Mouse (Mus musculus) stomach, postnatal 0 days (tissue): ENCODE measurements at regions not wholly inside any gene's neighbourhood (a gene's known extent, or its start where the extent isn't known, plus 50 kb on each side); places are given as distances from the start of the nearest gene placed in this dataset.

Experiments used
- ATAC-seq: fragments of 200-750 bp; cut with Nextera tagmentation; 2 replicates; pipeline ENCODE4 v1.8.0; 2017; ENCODE audit not compliant: low FRiP score, low TSS enrichment
- DNase-seq: peaks from one replicate; pipeline ENCODE4 v3.0.0-alpha.2; 2016; ENCODE audit warnings: low spot score
- H3K27ac ChIP-seq: fragments of 300-500 bp; sonication (generic); replicated peaks from 2 replicates; pipeline ENCODE4 v1.5.1; 2014; ENCODE audit warnings: mild to moderate bottlenecking, control low read depth
- H3K27me3 ChIP-seq: fragments of 300-500 bp; sonication (generic); 2 replicates; pipeline ENCODE4 v1.6.1; 2014; ENCODE audit warnings: low read length; ENCODE audit not compliant: control insufficient read depth, insufficient read depth
- H3K36me3 ChIP-seq: fragments of 300-500 bp; sonication (generic); 2 replicates; pipeline ENCODE4 v1.6.1; 2014; ENCODE audit warnings: low read length, mixed read lengths; ENCODE audit not compliant: control insufficient read depth, insufficient read depth
- H3K4me1 ChIP-seq: fragments of 300-500 bp; sonication (generic); replicated peaks from 2 replicates; pipeline ENCODE4 v1.6.1; 2014; ENCODE audit warnings: antibody characterized with exemption; ENCODE audit not compliant: control insufficient read depth, insufficient read depth
- H3K4me2 ChIP-seq: fragments of 300-500 bp; sonication (generic); replicated peaks from 2 replicates; pipeline ENCODE4 v1.6.1; 2014; ENCODE audit warnings: low read depth, mild to moderate bottlenecking, control low read depth, moderate library complexity
- H3K4me3 ChIP-seq: fragments of 300-500 bp; sonication (generic); 2 replicates; pipeline ENCODE4 v1.5.1; 2014; ENCODE audit warnings: low read depth, low read length, control low read depth
- H3K9ac ChIP-seq: fragments of 300-500 bp; sonication (generic); 2 replicates; pipeline ENCODE4 v1.6.1; 2014; ENCODE audit warnings: mild to moderate bottlenecking, low read length, control low read depth, mixed read lengths
- H3K9me3 ChIP-seq: fragments of 300-500 bp; sonication (generic); 2 replicates; pipeline ENCODE4 v1.6.1; 2016; ENCODE audit warnings: low read length; ENCODE audit not compliant: control insufficient read depth
- CTCF ChIP-seq: IDR thresholded peaks from 2 replicates; pipeline ENCODE4 v1.5.1; 2016; ENCODE audit warnings: antibody characterized with exemption, low read depth, mild to moderate bottlenecking, moderate library complexity
- EP300 ChIP-seq: optimal IDR thresholded peaks from 2 replicates; pipeline ENCODE3; 2016; ENCODE audit warnings: antibody characterized with exemption
- WGBS: fragments of 180-500 bp; shearing (Covaris S2); extraction: QIAGEN DNeasy Blood & Tissue Kit; methylation state at CpG from one replicate; pipeline ENCODE4 v1.1.7; 2014; 5-methylcytosine and 5-hydroxymethylcytosine counted together

GRCm38 (mm10) chr15:68014605-68015305 lies 1514.0 kb upstream of the Lrrc6 start:
- Histone ChIP-seq H3K9ac (no peak overlapping the region), H3K9me3 (no peaks in the 10 kb centered on the region), H3K4me1 (no peaks in the 10 kb centered on the region), H3K27me3 (no peaks in the 10 kb centered on the region), H3K27ac (no peak overlapping the region), H3K4me2 (no peak overlapping the region), H3K4me3 (no peak overlapping the region), H3K36me3 (no peaks in the 10 kb centered on the region)
- TF ChIP-seq EP300 (no peak), CTCF (no peak)
- 37% methylated on average over 2 of the region's 2 CpGs for WGBS
- DNase-seq (no peak), ATAC-seq (no peak)

GRCm38 (mm10) chr15:68011162-68011561 lies 1510.5 kb upstream of the Lrrc6 start:
- no peak for DNase-seq
- Histone ChIP-seq H3K4me3 (no peak overlapping the region), H3K9me3 (no peaks in the 10 kb centered on the region), H3K4me2 (no peak overlapping the region), H3K27ac (no peak overlapping the region), H3K4me1 (no peaks in the 10 kb centered on the region), H3K9ac (no peak overlapping the region), H3K36me3 (no peaks in the 10 kb centered on the region), H3K27me3 (no peaks in the 10 kb centered on the region)
- 63% methylated on average over 1 of the region's 1 CpGs for WGBS
- no peak for ATAC-seq
- TF ChIP-seq CTCF (no peak), EP300 (no peak)

- 81% methylated on average over 1 of the region's 1 CpGs for WGBS
- ATAC-seq = no peak
- Histone ChIP-seq H3K4me1 (no peaks in the 10 kb centered on the region), H3K4me2 (no peak overlapping the region), H3K9me3 (no peaks in the 10 kb centered on the region), H3K9ac (no peak overlapping the region), H3K27me3 (no peaks in the 10 kb centered on the region), H3K27ac (no peak overlapping the region), H3K36me3 (no peaks in the 10 kb centered on the region), H3K4me3 (no peak overlapping the region)
- DNase-seq = no peak
- TF ChIP-seq CTCF = no peak
- TF ChIP-seq EP300 = no peak
These were observed 1509.5 kb upstream of the Lrrc6 start for GRCm38 (mm10) chr15:68010189-68010588.

GRCm38 (mm10) chr15:68004798-68005197 lies 1504.1 kb upstream of the Lrrc6 start:
- Histone ChIP-seq H3K27ac (no peak overlapping the region), H3K9me3 (no peaks in the 10 kb centered on the region), H3K36me3 (no peaks in the 10 kb centered on the region), H3K27me3 (no peaks in the 10 kb centered on the region), H3K9ac (no peak overlapping the region), H3K4me3 (no peak overlapping the region), H3K4me2 (no peak overlapping the region), H3K4me1 (no peaks in the 10 kb centered on the region)
- 48% methylated on average over 5 of the region's 5 CpGs for WGBS
- no peak for ATAC-seq
- DNase-seq = no peak
- TF ChIP-seq EP300 (no peak), CTCF (no peak)

GRCm38 (mm10) chr15:67996532-67996931 lies 1495.8 kb upstream of the Lrrc6 start:
- Histone ChIP-seq H3K27ac (no peak overlapping the region), H3K4me1 (no peaks in the 10 kb centered on the region), H3K27me3 (no peaks in the 10 kb centered on the region), H3K9ac (no peak overlapping the region), H3K4me3 (no peak overlapping the region), H3K4me2 (no peak overlapping the region), H3K9me3 (no peaks in the 10 kb centered on the region), H3K36me3 (no peaks in the 10 kb centered on the region)
- DNase-seq (no peak), ATAC-seq (no peak)
- 67% methylated on average over 7 of the region's 7 CpGs for WGBS
- TF ChIP-seq CTCF = no peak
- no peak for TF ChIP-seq EP300

GRCm38 (mm10) chr15:67989428-67990272 lies 1488.9 kb upstream of the Lrrc6 start:
- TF ChIP-seq CTCF (no peak), EP300 (no peak)
- 60% methylated on average over 5 of the region's 5 CpGs for WGBS
- no peaks in the 10 kb centered on the region for H3K27me3 ChIP-seq
- H3K4me3 ChIP-seq = no peak overlapping the region
- DNase-seq = no peak
- H3K9ac ChIP-seq = no peak overlapping the region
- H3K4me2 ChIP-seq = no peak overlapping the region
- no peaks in the 10 kb centered on the region for H3K9me3 ChIP-seq
- H3K36me3 ChIP-seq = no peaks in the 10 kb centered on the region
- no peak for ATAC-seq
- H3K27ac ChIP-seq = no peak overlapping the region
- H3K4me1 ChIP-seq = no peaks in the 10 kb centered on the region
